Mouse (Mus musculus) forebrain, embryonic 10.5 days (tissue): ENCODE data around the gene Tfcp2l1. TPM values are rescaled to one million over a fixed set of nuclear protein-coding genes. Genes with fewer than 3 reads are reported as not detected.
A peak's percentile ranks its signal among the peaks of the same experiment; 100 is the strongest.

Experiments used
- DNase-seq: peaks from one replicate; pipeline ENCODE4 v3.0.0-alpha.2; 2017; ENCODE audit warnings: low spot score; ENCODE audit errors: extremely low spot score
- H3K27ac ChIP-seq: fragments of 300-500 bp; sonication (generic); 2 replicates; pipeline ENCODE4 v1.5.1; 2016; ENCODE audit warnings: mild to moderate bottlenecking
- H3K27me3 ChIP-seq: fragments of 300-500 bp; sonication (generic); 2 replicates; pipeline ENCODE4 v1.6.1; 2016; ENCODE audit warnings: mild to moderate bottlenecking; ENCODE audit not compliant: poor library complexity, severe bottlenecking
- H3K36me3 ChIP-seq: fragments of 300-500 bp; sonication (generic); replicated peaks from 2 replicates; pipeline ENCODE4 v1.6.1; 2016; ENCODE audit warnings: mild to moderate bottlenecking, moderate library complexity
- H3K4me1 ChIP-seq: fragments of 300-500 bp; sonication (generic); 2 replicates; pipeline ENCODE4 v1.6.1; 2016
- H3K4me3 ChIP-seq: fragments of 300-500 bp; sonication (generic); 2 replicates; pipeline ENCODE4 v1.5.1; 2016; ENCODE audit warnings: mild to moderate bottlenecking, moderate library complexity
- H3K9me3 ChIP-seq: fragments of 300-500 bp; sonication (generic); 2 replicates; pipeline ENCODE4 v1.6.1; 2016; ENCODE audit warnings: mild to moderate bottlenecking, moderate library complexity
- WGBS: fragments of 180-500 bp; shearing (Covaris S2); methylation state at CpG from one replicate; pipeline ENCODE4 v1.1.7; 2016; 5-methylcytosine and 5-hydroxymethylcytosine counted together
- polyA plus RNA-seq: library from polyadenylated mRNA; unstranded; fragments of >200 nt; fragmentation: Nextera tagmentation; extraction: Ambion mirVana; gene quantifications from 2 replicates; pipeline ENCODE4 v1.2.1, GENCODE M21; 2016

Gene Tfcp2l1
- polyA plus RNA-seq, 1 experiment from 2014 or later, result 0.25 TPM

GRCm38 (mm10) chr1:118626452-118626851 is 1.3 kb upstream of the Tfcp2l1 start:
- no peak for DNase-seq
- Histone ChIP-seq H3K27ac (no peak overlapping the region), H3K4me3 (no peak overlapping the region), H3K4me1 (peaks cover 23% of the 10 kb centered on the region), H3K36me3 (no peaks in the 10 kb centered on the region), H3K9me3 (no peaks in the 10 kb centered on the region), H3K27me3 (peaks cover 69% of the 10 kb centered on the region)
- 80% methylated on average over 2 of the region's 2 CpGs for WGBS

GRCm38 (mm10) chr1:118633415-118633980 is 5.8 kb downstream of the Tfcp2l1 start:
- H3K27me3 ChIP-seq, result peaks cover 22% of the 10 kb centered on the region
- no peak for DNase-seq
- 86% methylated on average over 4 of the region's 4 CpGs for WGBS
- H3K9me3 ChIP-seq, result no peaks in the 10 kb centered on the region
- H3K4me3 ChIP-seq, result no peak overlapping the region
- no peak overlapping the region for H3K27ac ChIP-seq
- H3K36me3 ChIP-seq, result no peaks in the 10 kb centered on the region
- H3K4me1 ChIP-seq, result peaks cover under 1% of the 10 kb centered on the region

- no peak overlapping the region for H3K27ac ChIP-seq
- no peaks in the 10 kb centered on the region for H3K36me3 ChIP-seq
- H3K4me1 ChIP-seq, result no peaks in the 10 kb centered on the region
- no peaks in the 10 kb centered on the region for H3K9me3 ChIP-seq
- no peak overlapping the region for H3K4me3 ChIP-seq
- H3K27me3 ChIP-seq, result no peaks in the 10 kb centered on the region
- 84% methylated on average over 2 of the region's 2 CpGs for WGBS
- DNase-seq, result no peak
Observed at GRCm38 (mm10) chr1:118642296-118642999, 14.7 kb downstream of the Tfcp2l1 start.

- H3K9me3 ChIP-seq, result no peaks in the 10 kb centered on the region
- WGBS, result 85% methylated on average over 9 of the region's 9 CpGs
- H3K36me3 ChIP-seq, result no peaks in the 10 kb centered on the region
- H3K4me1 ChIP-seq, result no peaks in the 10 kb centered on the region
- H3K27me3 ChIP-seq, result no peaks in the 10 kb centered on the region
- H3K4me3 ChIP-seq, result no peak overlapping the region
- H3K27ac ChIP-seq, result no peak overlapping the region
- no peak for DNase-seq
Observed at GRCm38 (mm10) chr1:118643138-118643979, 15.6 kb downstream of the Tfcp2l1 start.

- WGBS, result 65% methylated on average over 4 of the region's 4 CpGs
Observed at GRCm38 (mm10) chr1:118645701-118646100, 18.0 kb downstream of the Tfcp2l1 start.

GRCm38 (mm10) chr1:118648015-118648414 is 20.3 kb downstream of the Tfcp2l1 start:
- WGBS, result 30% methylated on average over 3 of the region's 3 CpGs
- H3K4me3 ChIP-seq, result no peak overlapping the region

More at GRCm38 (mm10) chr1:118645701-118646100, 18.0 kb downstream of the Tfcp2l1 start:
- no peak for DNase-seq
- Histone ChIP-seq H3K9me3 (no peaks in the 10 kb centered on the region), H3K4me3 (no peak overlapping the region), H3K4me1 (peaks cover 11% of the 10 kb centered on the region), H3K27ac (no peak overlapping the region), H3K36me3 (no peaks in the 10 kb centered on the region), H3K27me3 (no peaks in the 10 kb centered on the region)

GRCm38 (mm10) chr1:118649933-118650770 is 22.4 kb downstream of the Tfcp2l1 start:
- H3K27ac ChIP-seq, result 0 out of 2 replicates have a peak overlapping the region, but pooled peaks have one; percentile 35
- no peak overlapping the region for H3K4me3 ChIP-seq
- no peaks in the 10 kb centered on the region for H3K9me3 ChIP-seq
- WGBS, result 80% methylated on average over 9 of the region's 9 CpGs
- peaks cover 16% of the 10 kb centered on the region for H3K4me1 ChIP-seq
- H3K36me3 ChIP-seq, result no peaks in the 10 kb centered on the region
- no peak for DNase-seq
- H3K27me3 ChIP-seq, result no peaks in the 10 kb centered on the region

More at GRCm38 (mm10) chr1:118648015-118648414, 20.3 kb downstream of the Tfcp2l1 start:
- Histone ChIP-seq H3K36me3 (no peaks in the 10 kb centered on the region), H3K27ac (no peak overlapping the region), H3K9me3 (no peaks in the 10 kb centered on the region), H3K4me1 (peaks cover 16% of the 10 kb centered on the region), H3K27me3 (no peaks in the 10 kb centered on the region)
- no peak for DNase-seq

- peaks cover 16% of the 10 kb centered on the region for H3K4me1 ChIP-seq
- H3K27me3 ChIP-seq, result no peaks in the 10 kb centered on the region
- WGBS, result 59% methylated on average over 3 of the region's 3 CpGs
- H3K27ac ChIP-seq, result 0 out of 2 replicates have a peak overlapping the region, but pooled peaks have one; percentile 35
- no peaks in the 10 kb centered on the region for H3K9me3 ChIP-seq
- H3K4me3 ChIP-seq, result no peak overlapping the region
- DNase-seq, result no peak
- no peaks in the 10 kb centered on the region for H3K36me3 ChIP-seq
Observed at GRCm38 (mm10) chr1:118650771-118651080, 23.0 kb downstream of the Tfcp2l1 start.

GRCm38 (mm10) chr1:118658716-118659115 is 31.0 kb downstream of the Tfcp2l1 start:
- Histone ChIP-seq H3K36me3 (no peaks in the 10 kb centered on the region), H3K4me1 (no peaks in the 10 kb centered on the region), H3K27ac (no peak overlapping the region), H3K4me3 (no peak overlapping the region), H3K27me3 (no peaks in the 10 kb centered on the region), H3K9me3 (no peaks in the 10 kb centered on the region)
- 79% methylated on average over 6 of the region's 6 CpGs for WGBS
- DNase-seq, result no peak

GRCm38 (mm10) chr1:118660880-118661465 is 33.2 kb downstream of the Tfcp2l1 start:
- Histone ChIP-seq H3K27ac (no peak overlapping the region), H3K36me3 (no peaks in the 10 kb centered on the region), H3K4me1 (no peaks in the 10 kb centered on the region), H3K9me3 (no peaks in the 10 kb centered on the region), H3K27me3 (no peaks in the 10 kb centered on the region), H3K4me3 (no peak overlapping the region)
- WGBS, result 89% methylated on average over 3 of the region's 3 CpGs
- DNase-seq, result no peak

- WGBS, result 83% methylated on average over 1 of the region's 1 CpGs
- Histone ChIP-seq H3K27ac (no peak overlapping the region), H3K4me1 (no peaks in the 10 kb centered on the region), H3K9me3 (no peaks in the 10 kb centered on the region), H3K36me3 (no peaks in the 10 kb centered on the region), H3K4me3 (no peak overlapping the region), H3K27me3 (no peaks in the 10 kb centered on the region)
- no peak for DNase-seq
Observed at GRCm38 (mm10) chr1:118663062-118663461, 35.3 kb downstream of the Tfcp2l1 start.

- no peak for DNase-seq
- Histone ChIP-seq H3K4me3 (no peak overlapping the region), H3K27me3 (no peaks in the 10 kb centered on the region), H3K9me3 (no peaks in the 10 kb centered on the region), H3K4me1 (peaks cover 9% of the 10 kb centered on the region), H3K27ac (no peak overlapping the region), H3K36me3 (no peaks in the 10 kb centered on the region)
Observed at GRCm38 (mm10) chr1:118667536-118667935, 39.8 kb downstream of the Tfcp2l1 start.
